In the genomic region with DNA sequence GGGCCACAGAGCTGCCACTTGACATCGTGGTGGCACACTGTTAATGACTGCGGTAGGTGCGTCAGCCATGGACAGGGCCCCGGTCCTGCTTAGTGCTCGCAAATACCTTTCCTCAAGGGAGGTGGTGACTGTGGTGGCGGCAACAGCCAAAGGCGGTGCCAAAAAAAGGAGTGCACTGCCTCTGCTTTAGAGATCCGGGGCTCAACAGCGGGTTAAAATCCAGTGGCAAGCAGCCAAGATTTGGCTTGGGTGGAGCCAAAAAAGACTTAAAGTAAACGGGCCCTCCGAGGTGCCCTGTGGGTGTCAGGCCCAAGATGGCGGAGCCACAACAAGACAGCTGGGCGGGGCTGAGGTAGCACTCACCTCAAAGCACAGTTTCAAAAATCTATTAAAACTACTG, we compare ENCODE assay signal across 35 mouse cellular contexts. TPM values are rescaled to one million over a fixed set of nuclear protein-coding genes. Genes with fewer than 3 reads are reported as not detected.
"Had no signal": no experiment of that assay in that cellular context is flagged by ENCODE, and none has a peak within 500 bp of the region (broad histone marks: within the 10 kb centered on the region; RNA-seq: fewer than 3 reads in every experiment).

No protein-coding gene starts in this region.

- ATAC-seq: liver, embryonic 12.5 days; liver, postnatal 0 days; lung, postnatal 0 days; midbrain, embryonic 13.5 days; midbrain, embryonic 15.5 days; midbrain, embryonic 16.5 days had no signal

- H3K4me2 ChIP-seq: limb, embryonic 12.5 days; limb, embryonic 13.5 days; limb, embryonic 15.5 days; liver, embryonic 11.5 days; liver, embryonic 12.5 days; liver, embryonic 13.5 days; liver, embryonic 15.5 days; lung, embryonic 14.5 days; lung, embryonic 15.5 days; midbrain, embryonic 11.5 days; midbrain, embryonic 12.5 days; midbrain, embryonic 13.5 days; midbrain, embryonic 15.5 days; neural tube, embryonic 12.5 days; neural tube, embryonic 13.5 days had no signal

- H3K4me3 ChIP-seq: limb, embryonic 10.5 days; limb, embryonic 12.5 days; limb, embryonic 13.5 days; limb, embryonic 15.5 days; liver, embryonic 12.5 days; liver, embryonic 13.5 days; liver, embryonic 15.5 days; lung, embryonic 15.5 days; midbrain, embryonic 10.5 days; midbrain, embryonic 12.5 days; midbrain, embryonic 13.5 days; midbrain, embryonic 15.5 days; myocyte; neural tube, embryonic 12.5 days; neural tube, embryonic 13.5 days had no signal

- H3K9ac ChIP-seq: limb, embryonic 12.5 days; limb, embryonic 13.5 days; limb, embryonic 15.5 days; liver, embryonic 12.5 days; liver, embryonic 13.5 days; liver, embryonic 14.5 days; liver, embryonic 15.5 days; liver, postnatal 0 days; lung, embryonic 14.5 days; lung, embryonic 15.5 days; midbrain, embryonic 12.5 days; midbrain, embryonic 13.5 days; midbrain, embryonic 15.5 days; neural tube, embryonic 12.5 days; neural tube, embryonic 13.5 days had no signal

- H3K4me1 ChIP-seq: limb, embryonic 10.5 days; limb, embryonic 12.5 days; limb, embryonic 13.5 days; limb, embryonic 15.5 days; liver, embryonic 12.5 days; liver, embryonic 13.5 days; liver, embryonic 15.5 days; lung, embryonic 15.5 days; midbrain, embryonic 10.5 days; midbrain, embryonic 12.5 days; midbrain, embryonic 13.5 days; midbrain, embryonic 15.5 days; neural tube, embryonic 12.5 days; neural tube, embryonic 13.5 days had no signal

- DNase-seq: left cerebral cortex, postnatal 4 days; liver; liver, embryonic 13.5 days; liver, postnatal 0 days; lung, adult 18-20 months; lung, adult 2 months; lung, embryonic 14.5 days; lung, postnatal 10 days; lung, postnatal 14 days; lung, postnatal 36 days; lung, postnatal 4 days; midbrain, embryonic 14.5 days had no signal

- H3K27ac ChIP-seq: limb, embryonic 10.5 days; limb, embryonic 12.5 days; limb, embryonic 13.5 days; limb, embryonic 15.5 days; liver, embryonic 12.5 days; liver, embryonic 13.5 days; liver, embryonic 14.5 days; liver, embryonic 15.5 days; lung, embryonic 15.5 days; macrophage; midbrain, embryonic 10.5 days; midbrain, embryonic 12.5 days; midbrain, embryonic 13.5 days; midbrain, embryonic 15.5 days; neural tube, embryonic 12.5 days; neural tube, embryonic 13.5 days had no signal

- H3K9me3 ChIP-seq: liver, embryonic 15.5 days had no signal

- H3K36me3 ChIP-seq: limb, embryonic 15.5 days; liver, embryonic 12.5 days; liver, embryonic 13.5 days; liver, embryonic 15.5 days; lung, embryonic 15.5 days; midbrain, embryonic 12.5 days; midbrain, embryonic 15.5 days; neural tube, embryonic 12.5 days; neural tube, embryonic 13.5 days had no signal

- H3K27me3 ChIP-seq: limb, embryonic 12.5 days; limb, embryonic 13.5 days; limb, embryonic 15.5 days; liver, embryonic 12.5 days; liver, embryonic 13.5 days; liver, embryonic 15.5 days; lung, embryonic 15.5 days; midbrain, embryonic 12.5 days; midbrain, embryonic 13.5 days; midbrain, embryonic 15.5 days; neural tube, embryonic 12.5 days; neural tube, embryonic 13.5 days had no signal

RNA-seq across cellular contexts. Expression of a gene that starts 7.7 kb away (rescaled TPM):
- total RNA-seq: megakaryocyte progenitor cell, adult 5-6 weeks; megakaryocyte-erythroid progenitor cell, adult 5-6 weeks; monocyte, adult 5-6 weeks had no signal
- polyA plus RNA-seq: macrophage, myocyte had no signal
